Mouse (Mus musculus): Measurements from ENCODE around the gene Src. TPM values are rescaled to one million over a fixed set of nuclear protein-coding genes. Genes with fewer than 3 reads are reported as not detected.

The Src gene
- polyA plus RNA-seq, 1 experiment = 98.1 TPM

DNA sequence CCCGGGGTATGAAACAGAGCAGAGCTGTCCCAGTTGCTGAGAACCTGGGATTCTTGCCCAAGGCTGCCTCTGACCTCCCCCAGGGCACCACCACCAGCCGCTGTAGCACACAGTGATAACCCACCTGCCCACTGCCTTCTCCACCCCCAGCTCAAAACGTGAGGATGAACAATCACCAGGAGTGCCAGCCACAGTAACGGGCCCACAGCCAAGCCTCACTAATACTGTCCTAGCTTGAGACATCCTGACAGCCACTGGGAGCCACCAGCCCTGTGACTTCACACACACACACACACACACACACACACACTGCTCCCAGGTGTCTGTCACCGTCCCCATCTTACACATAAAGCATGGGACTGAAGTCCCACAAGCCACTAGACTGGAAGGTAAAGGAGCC is 22.9 kb upstream of the Src start:
- TF ChIP-seq CTCF (IDR thresholded peaks at IDR 0.05; ENCODE audit: borderline replicate concordance, extremely low read depth, insufficient read depth, insufficient read length) = no peak
- no peak for TF ChIP-seq POLR2A (IDR thresholded peaks at IDR 0.05; ENCODE audit: borderline replicate concordance, extremely low read depth, insufficient read depth, insufficient read length, poor library complexity, severe bottlenecking)
- DNase-seq (ENCODE audit: low read depth) = no peak

DNA sequence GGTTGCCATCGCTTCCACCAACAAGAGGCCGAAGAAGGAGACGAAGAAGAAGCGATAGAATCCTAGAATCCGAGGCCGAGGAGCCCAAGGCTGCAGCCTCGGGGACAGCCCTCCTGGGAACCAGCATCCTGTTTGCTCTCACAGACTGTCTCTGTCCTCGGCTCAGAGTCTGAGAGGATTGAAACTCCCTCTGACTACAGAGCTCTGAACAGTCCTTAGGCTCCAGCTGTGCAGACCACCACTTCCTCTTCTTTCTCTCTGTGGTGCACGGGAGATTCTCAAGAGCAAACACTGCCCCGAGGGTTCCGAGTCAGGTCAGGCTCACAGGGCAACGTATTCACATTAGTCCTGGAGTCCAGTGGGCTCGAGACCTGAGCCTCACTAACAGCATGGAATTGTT is 22.3 kb upstream of the Src start:
- TF ChIP-seq POLR2A (IDR thresholded peaks at IDR 0.05; ENCODE audit: borderline replicate concordance, extremely low read depth, insufficient read depth, insufficient read length, poor library complexity, severe bottlenecking) (no peak), CTCF (IDR thresholded peaks at IDR 0.05; ENCODE audit: borderline replicate concordance, extremely low read depth, insufficient read depth, insufficient read length) (no peak)
- DNase-seq (ENCODE audit: low read depth) = peak; percentile 15

DNA sequence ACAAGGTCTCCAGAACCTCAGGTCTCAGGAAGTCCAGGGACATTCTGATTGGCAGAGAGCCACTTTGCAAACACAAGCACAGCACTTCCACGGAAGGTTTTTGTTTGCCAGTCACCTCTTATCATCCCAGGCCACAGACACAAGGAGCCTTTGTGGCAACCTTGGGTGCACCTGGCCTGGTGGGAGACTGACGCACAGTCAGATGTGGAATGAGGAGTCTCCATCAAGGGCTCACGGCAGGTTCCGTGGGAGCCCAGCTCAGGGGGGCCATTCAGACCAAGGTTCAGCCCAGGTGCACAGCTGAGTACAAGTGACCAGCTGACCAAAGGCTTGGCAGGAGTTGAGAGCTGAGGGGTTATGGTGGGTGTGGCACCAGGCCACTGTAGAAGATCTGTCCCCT is 20.9 kb upstream of the Src start:
- no peak for TF ChIP-seq CTCF (IDR thresholded peaks at IDR 0.05; ENCODE audit: borderline replicate concordance, extremely low read depth, insufficient read depth, insufficient read length)
- DNase-seq (ENCODE audit: low read depth) = no peak

DNA sequence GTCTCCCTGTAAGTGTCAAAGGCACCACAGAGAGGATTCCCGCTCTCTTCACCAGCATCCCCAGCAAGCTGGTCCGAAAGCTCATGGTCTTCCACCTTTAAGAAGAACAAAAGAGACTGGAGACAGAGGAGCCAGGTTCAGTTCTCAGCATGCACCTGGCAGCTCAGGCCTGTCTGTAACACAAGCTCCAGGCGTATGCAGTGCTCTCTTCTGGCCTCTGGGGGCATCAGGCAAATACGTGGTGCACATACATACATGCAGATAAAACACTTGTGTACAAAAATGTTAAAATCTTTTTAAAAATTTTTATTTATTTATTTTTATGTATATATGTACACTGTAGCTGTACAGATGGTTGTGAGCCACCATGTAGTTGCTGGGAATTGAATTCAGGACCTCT is 19.7 kb upstream of the Src start:
- no peak for DNase-seq (ENCODE audit: low read depth)
- TF ChIP-seq POLR2A (IDR thresholded peaks at IDR 0.05; ENCODE audit: borderline replicate concordance, extremely low read depth, insufficient read depth, insufficient read length, poor library complexity, severe bottlenecking) = no peak
- TF ChIP-seq CTCF (IDR thresholded peaks at IDR 0.05; ENCODE audit: borderline replicate concordance, extremely low read depth, insufficient read depth, insufficient read length) = peak; percentile 25; the same call in 1 of the 2 replicates

DNA sequence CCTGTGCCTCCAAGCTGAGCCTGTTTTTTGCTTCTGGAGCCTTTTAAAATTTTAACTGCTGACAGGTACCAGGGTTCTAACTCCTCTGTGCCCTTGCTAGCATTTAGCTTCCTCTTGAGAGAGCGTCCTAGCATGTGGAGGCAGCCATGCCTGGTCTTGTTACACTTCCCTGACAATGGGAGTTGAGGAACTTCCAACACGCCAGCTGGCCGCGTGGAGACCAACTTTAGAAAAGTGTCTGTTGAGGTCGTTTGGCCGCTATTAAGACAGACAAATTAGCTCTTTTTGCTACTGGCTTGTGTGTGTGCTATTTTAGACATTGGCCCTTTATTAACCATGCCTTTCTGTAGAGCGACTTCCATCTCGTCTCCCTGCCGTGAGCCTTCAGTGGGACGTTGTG is 18.4 kb upstream of the Src start:
- no peak for TF ChIP-seq CTCF (IDR thresholded peaks at IDR 0.05; ENCODE audit: borderline replicate concordance, extremely low read depth, insufficient read depth, insufficient read length)
- peak; percentile 29 for DNase-seq (ENCODE audit: low read depth)

DNA sequence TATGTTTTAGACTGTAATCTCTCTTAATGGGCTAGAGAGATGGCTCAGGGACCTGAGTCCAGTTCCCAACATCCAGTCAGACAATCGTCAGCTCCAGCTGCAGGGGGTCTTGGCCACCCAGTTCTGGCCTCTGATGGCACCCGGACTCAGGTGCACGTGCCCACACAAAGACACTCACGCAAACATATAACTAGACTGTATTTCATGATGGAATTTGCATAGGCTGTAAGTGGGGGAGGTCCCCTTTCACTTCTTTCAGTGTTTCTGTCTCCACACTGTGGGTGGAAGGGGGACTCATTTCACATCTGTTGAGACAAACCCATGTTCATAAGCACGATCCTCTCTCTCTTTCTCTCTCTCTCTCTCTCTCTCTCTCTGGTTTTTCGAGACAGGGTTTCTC is 17.8 kb upstream of the Src start:
- DNase-seq (ENCODE audit: low read depth) = no peak
- TF ChIP-seq CTCF (IDR thresholded peaks at IDR 0.05; ENCODE audit: borderline replicate concordance, extremely low read depth, insufficient read depth, insufficient read length) (no peak), POLR2A (IDR thresholded peaks at IDR 0.05; ENCODE audit: borderline replicate concordance, extremely low read depth, insufficient read depth, insufficient read length, poor library complexity, severe bottlenecking) (no peak)

DNA sequence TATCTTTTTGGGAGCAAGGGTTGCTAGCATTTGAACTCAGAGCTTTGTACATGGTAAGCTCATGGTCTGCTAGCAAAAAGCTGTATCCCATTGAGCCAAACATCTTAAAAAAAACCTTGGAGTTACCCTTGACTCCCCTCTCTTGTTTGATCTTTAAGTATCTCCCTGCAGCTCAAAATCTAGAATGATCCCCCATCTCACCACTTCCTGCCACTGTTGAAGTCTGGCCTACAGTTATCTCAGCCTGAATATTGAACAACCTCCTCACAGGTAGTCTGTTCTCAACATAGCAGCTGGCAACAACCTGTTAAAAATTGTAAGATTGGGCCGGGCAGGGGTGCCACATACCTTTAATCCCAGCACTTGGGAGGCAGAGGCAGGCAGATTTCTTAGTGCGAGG is 17.0 kb upstream of the Src start:
- TF ChIP-seq POLR2A (IDR thresholded peaks at IDR 0.05; ENCODE audit: borderline replicate concordance, extremely low read depth, insufficient read depth, insufficient read length, poor library complexity, severe bottlenecking) = no peak
- no peak for TF ChIP-seq CTCF (IDR thresholded peaks at IDR 0.05; ENCODE audit: borderline replicate concordance, extremely low read depth, insufficient read depth, insufficient read length)
- DNase-seq (ENCODE audit: low read depth) = no peak

DNA sequence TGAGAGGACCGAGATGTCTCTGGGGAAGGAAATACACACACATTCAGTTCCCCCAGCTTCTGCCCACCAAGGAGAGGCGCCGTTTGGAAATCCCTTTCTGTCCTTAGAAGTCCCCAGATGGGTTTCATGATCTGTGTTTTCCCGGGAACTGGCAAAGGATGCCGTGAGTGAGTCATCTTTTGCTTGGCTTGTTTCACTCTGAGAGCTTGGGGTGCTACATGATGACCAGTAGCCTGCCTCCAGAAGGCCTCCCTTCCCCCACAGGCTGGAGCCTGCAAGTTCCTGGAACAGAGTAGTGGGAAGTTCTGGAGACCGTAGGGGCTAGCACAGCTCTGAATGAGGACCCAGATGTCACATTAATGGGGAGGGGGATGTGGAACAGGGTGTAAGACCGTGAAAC is 10.6 kb upstream of the Src start:
- no peak for DNase-seq (ENCODE audit: low read depth)
- TF ChIP-seq CTCF (IDR thresholded peaks at IDR 0.05; ENCODE audit: borderline replicate concordance, extremely low read depth, insufficient read depth, insufficient read length) (no peak), POLR2A (IDR thresholded peaks at IDR 0.05; ENCODE audit: borderline replicate concordance, extremely low read depth, insufficient read depth, insufficient read length, poor library complexity, severe bottlenecking) (no peak)

DNA sequence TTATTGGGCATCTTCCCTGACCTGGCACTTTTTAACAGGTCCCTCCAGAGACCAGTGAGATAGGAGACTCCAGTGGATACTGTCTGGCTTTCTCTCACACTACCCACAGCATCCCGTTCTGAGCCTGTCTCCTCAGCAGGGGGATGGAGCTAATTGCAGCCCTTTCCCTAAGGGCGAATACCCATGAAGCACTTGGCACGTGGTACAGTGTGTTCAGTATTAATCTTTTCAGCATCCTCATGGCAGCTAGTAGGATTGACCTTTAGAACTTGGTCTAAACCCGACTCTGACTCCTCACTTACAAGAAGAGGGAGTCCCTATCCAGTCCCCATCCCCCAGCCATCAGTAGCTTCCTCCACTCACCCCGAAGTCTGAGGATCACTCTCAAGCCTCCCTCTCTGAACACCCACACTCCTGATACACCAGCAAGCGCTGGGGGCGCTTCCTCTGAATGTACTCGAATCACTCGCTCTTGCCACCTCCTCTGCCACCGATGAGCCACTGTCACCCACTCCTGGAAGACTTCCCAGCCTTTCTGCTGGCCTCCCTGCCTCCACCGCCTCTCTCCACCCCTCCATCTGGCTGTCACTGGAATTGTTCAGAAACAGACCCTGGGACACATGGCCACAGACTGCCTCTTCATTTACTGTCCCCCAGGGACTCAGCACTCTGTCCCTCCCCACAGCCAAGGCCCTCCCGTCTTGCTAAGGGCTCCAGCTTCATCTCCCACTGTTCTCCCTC is 8.3 kb upstream of the Src start:
- TF ChIP-seq CTCF (IDR thresholded peaks at IDR 0.05; ENCODE audit: borderline replicate concordance, extremely low read depth, insufficient read depth, insufficient read length) (no peak), POLR2A (IDR thresholded peaks at IDR 0.05; ENCODE audit: borderline replicate concordance, extremely low read depth, insufficient read depth, insufficient read length, poor library complexity, severe bottlenecking) (no peak)
- DNase-seq (ENCODE audit: low read depth) = peak; percentile 46

DNA sequence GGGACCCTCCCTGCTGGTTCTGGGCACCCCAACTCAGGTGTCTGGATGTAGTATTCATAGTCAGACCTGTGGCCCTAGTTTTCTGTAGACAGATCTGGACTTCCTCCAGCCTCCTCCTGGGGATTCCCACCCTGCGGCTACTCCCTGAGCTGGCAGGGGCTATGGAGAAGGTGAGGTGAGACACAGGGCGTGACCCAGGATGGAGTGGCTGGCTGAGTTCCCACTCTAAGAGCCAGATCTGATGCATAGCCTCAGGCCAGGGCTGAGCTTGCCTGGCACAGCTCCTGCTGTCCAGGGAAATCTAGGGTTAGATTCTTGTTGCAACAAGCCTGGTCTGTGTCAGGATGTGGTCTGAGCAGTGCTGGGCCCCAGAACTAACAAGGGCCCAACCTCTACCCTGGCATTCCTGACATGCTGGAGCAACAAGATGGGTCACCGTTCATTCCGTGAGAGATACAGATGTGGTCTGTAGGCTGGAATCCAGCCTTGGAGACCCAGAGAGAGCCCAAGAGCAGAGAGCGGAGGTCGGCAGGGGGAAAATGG is 7.0 kb upstream of the Src start:
- TF ChIP-seq POLR2A (IDR thresholded peaks at IDR 0.05; ENCODE audit: borderline replicate concordance, extremely low read depth, insufficient read depth, insufficient read length, poor library complexity, severe bottlenecking) (no peak), CTCF (IDR thresholded peaks at IDR 0.05; ENCODE audit: borderline replicate concordance, extremely low read depth, insufficient read depth, insufficient read length) (no peak)
- no peak for DNase-seq (ENCODE audit: low read depth)

DNA sequence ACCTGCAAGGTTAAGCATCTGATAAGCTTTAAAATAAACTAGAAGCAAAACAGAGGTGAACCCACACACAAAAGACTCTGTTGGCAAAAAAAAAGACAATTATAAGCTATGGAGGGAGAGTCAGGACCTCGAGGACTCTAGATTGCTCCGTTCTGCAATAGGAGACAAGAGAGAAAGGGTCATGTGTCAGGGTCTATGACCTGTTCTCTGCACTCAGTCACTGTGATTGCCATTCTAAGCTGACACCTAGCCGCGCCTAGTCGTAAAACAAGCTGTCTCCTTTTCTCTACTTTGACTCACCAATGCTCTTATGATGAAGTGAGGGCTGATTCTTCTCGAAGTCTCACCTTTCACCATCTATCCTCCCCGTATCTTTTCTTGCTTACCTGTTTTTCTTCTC is 5.7 kb upstream of the Src start:
- no peak for TF ChIP-seq CTCF (IDR thresholded peaks at IDR 0.05; ENCODE audit: borderline replicate concordance, extremely low read depth, insufficient read depth, insufficient read length)
- TF ChIP-seq POLR2A (IDR thresholded peaks at IDR 0.05; ENCODE audit: borderline replicate concordance, extremely low read depth, insufficient read depth, insufficient read length, poor library complexity, severe bottlenecking) = no peak
- no peak for DNase-seq (ENCODE audit: low read depth)

DNA sequence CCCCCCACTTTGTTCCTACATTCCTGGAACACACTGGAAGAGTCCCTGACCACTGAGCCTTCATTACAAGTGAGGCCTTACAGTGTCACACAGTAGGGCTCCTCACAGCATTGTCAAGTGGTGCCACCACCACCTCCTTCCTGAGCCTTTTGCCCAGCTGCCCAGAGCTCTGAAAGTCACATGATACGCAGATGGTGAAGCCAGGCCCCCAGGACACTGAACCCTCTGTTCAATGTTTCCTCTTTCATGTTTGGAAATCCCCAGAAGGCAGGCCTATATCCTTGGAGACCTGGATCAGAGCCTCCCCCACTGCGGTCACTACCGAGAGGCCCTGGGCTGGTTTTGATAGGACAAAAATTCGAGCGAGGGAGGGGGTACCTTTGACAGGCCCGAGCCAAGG is 1.0 kb upstream of the Src start:
- DNase-seq (ENCODE audit: low read depth) = no peak
- TF ChIP-seq CTCF (IDR thresholded peaks at IDR 0.05; ENCODE audit: borderline replicate concordance, extremely low read depth, insufficient read depth, insufficient read length) (no peak), POLR2A (IDR thresholded peaks at IDR 0.05; ENCODE audit: borderline replicate concordance, extremely low read depth, insufficient read depth, insufficient read length, poor library complexity, severe bottlenecking) (no peak)
